Mouse (Mus musculus): ENCODE measurements around the gene Zfand3. TPM values are rescaled to one million over a fixed set of nuclear protein-coding genes. Genes with fewer than 3 reads are reported as not detected.

The Zfand3 gene
- polyA plus RNA-seq, 2 experiments = 9.6 to 19.2 TPM

DNA sequence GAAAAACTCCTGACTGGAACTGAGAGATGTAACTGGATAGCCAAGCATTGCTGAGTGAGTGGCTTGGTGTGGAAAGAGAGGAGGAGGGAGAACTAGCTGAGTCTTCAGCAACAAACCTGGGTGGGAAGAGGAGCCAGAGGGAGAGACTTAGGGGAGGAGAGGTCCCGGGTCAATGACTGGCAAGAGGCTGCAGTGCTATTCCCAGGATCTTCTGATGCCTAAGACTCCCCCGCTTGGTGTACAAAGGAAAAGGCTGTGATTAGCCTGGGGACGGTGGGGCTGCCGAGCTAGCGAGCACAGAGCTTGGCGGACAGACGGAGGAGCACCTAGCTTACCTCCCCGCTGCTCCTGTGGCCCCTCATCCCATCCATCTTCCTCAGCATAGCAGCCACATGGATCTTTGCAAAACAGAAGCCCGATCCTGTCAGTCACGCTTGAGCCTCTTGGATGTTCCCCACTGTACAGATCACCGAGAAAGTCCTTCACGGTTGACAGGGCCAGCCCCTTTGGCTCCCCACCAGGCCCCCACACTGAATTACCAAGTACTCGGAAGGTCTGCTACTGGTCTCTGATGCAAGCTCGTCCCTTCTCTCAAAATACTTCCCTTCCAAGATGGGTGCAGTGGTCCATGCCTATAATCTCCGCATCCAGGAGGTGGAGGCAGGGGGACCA is 32.6 kb upstream of the Zfand3 start:
- Histone ChIP-seq H3K36me3 (replicated peaks; ENCODE audit: control insufficient read depth, insufficient read depth, low read depth) (no peaks in the 10 kb centered on the region), H3K9me3 (ENCODE audit: control insufficient read depth, low read length) (no peaks in the 10 kb centered on the region), H3K4me2 (ENCODE audit: low read depth) (no peak overlapping the region), H3K27ac (no peak overlapping the region), H3K9ac (replicated peaks) (no peak overlapping the region), H3K4me3 (ENCODE audit: insufficient read depth in 1 of 2, low read depth in 2 of 2, low read length in 2 of 2) (no peak overlapping the region), H3K27me3 (ENCODE audit: control insufficient read depth, insufficient read depth, low read length) (no peaks in the 10 kb centered on the region; the same call in 1 of the 2 replicates), H3K4me1 (replicated peaks; ENCODE audit: control insufficient read depth in 2 of 2, insufficient read depth in 2 of 2, low read length in 1 of 2) (no peaks in the 10 kb centered on the region; a peak in 1 of 4 replicates)
- 57% methylated on average over 15 of the region's 15 CpGs for WGBS (ENCODE audit: insufficient replicate concordance)
- DNase-seq (ENCODE audit: low read depth in 3 of 3, low spot score in 3 of 3) (no peak), ATAC-seq (ENCODE audit: insufficient read depth) (no peak)
- TF ChIP-seq CTCF (IDR thresholded peaks at IDR 0.05; ENCODE audit: low read depth) (no peak), EP300 (IDR thresholded peaks at IDR 0.05; ENCODE audit: low read depth) (no peak)

DNA sequence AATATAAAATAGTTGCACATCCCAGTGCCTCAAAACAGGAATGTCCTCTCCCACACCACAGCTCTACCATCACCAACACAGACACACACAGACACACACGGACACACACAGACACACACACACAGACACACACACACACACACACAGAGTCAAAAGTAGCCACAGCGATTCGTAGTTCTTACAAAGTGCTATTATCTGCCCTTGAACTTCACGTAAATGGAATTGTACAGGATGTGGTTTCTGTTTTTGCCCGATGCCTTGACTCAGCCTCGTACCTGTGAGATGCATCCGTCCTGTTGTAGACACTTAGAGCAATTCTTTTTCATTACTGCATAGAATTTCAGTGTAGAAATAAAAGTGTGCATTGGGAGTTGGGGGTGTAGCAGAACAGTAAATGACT is 31.3 kb upstream of the Zfand3 start:
- ATAC-seq (ENCODE audit: insufficient read depth) = no peak
- Histone ChIP-seq H3K4me2 (ENCODE audit: low read depth) (no peak overlapping the region), H3K4me1 (replicated peaks; ENCODE audit: control insufficient read depth in 2 of 2, insufficient read depth in 2 of 2, low read length in 1 of 2) (no peaks in the 10 kb centered on the region; a peak in 1 of 4 replicates), H3K27ac (no peak overlapping the region), H3K9ac (replicated peaks) (no peak overlapping the region), H3K36me3 (replicated peaks; ENCODE audit: control insufficient read depth, insufficient read depth, low read depth) (no peaks in the 10 kb centered on the region), H3K27me3 (ENCODE audit: control insufficient read depth, insufficient read depth, low read length) (no peaks in the 10 kb centered on the region; the same call in 1 of the 2 replicates), H3K4me3 (ENCODE audit: insufficient read depth in 1 of 2, low read depth in 2 of 2, low read length in 2 of 2) (no peak overlapping the region), H3K9me3 (ENCODE audit: control insufficient read depth, low read length) (no peaks in the 10 kb centered on the region)
- DNase-seq (ENCODE audit: low read depth in 3 of 3, low spot score in 3 of 3) = no peak
- TF ChIP-seq CTCF (IDR thresholded peaks at IDR 0.05; ENCODE audit: low read depth) (no peak), EP300 (IDR thresholded peaks at IDR 0.05; ENCODE audit: low read depth) (no peak)
- WGBS (ENCODE audit: insufficient replicate concordance) = 50% methylated on average over 7 of the region's 7 CpGs

DNA sequence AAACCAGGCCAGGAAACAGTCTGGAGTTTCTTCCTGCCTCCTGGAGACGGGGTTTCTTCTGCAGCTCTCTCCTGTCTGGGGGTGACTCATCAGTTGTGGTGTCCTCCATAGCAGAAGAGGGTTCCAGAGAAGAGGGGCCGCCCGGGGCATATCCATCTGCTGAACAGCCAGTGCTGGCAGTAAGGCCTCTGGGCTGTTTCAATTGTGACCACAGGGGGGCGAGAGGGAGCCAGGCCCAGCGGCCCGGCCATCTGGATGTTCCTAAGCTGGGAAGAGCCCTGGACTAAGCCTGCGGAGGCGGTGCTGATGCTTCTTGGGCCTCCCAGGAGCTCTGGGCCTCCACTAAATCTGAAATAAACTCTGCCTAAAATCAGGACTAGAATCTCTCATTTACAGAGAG is 28.8 kb upstream of the Zfand3 start:
- H3K4me1 ChIP-seq (replicated peaks; ENCODE audit: control insufficient read depth in 2 of 2, insufficient read depth in 2 of 2, low read length in 1 of 2) = no peaks in the 10 kb centered on the region; a peak in 1 of 4 replicates
- WGBS (ENCODE audit: insufficient replicate concordance) = 6% methylated on average over 8 of the region's 8 CpGs
- TF ChIP-seq EP300 (IDR thresholded peaks at IDR 0.05; ENCODE audit: low read depth) (no peak), CTCF (IDR thresholded peaks at IDR 0.05; ENCODE audit: low read depth) (peak; percentile 92)
- DNase-seq (ENCODE audit: low read depth in 3 of 3, low spot score in 3 of 3) (peak in 2 of 3 experiments; percentile 24 to 31), ATAC-seq (ENCODE audit: insufficient read depth) (no peak)
- no peak overlapping the region for H3K4me2 ChIP-seq (ENCODE audit: low read depth)
- no peaks in the 10 kb centered on the region for H3K9me3 ChIP-seq (ENCODE audit: control insufficient read depth, low read length)
- H3K4me3 ChIP-seq (ENCODE audit: insufficient read depth in 1 of 2, low read depth in 2 of 2, low read length in 2 of 2) = no peak overlapping the region
- no peak overlapping the region for H3K27ac ChIP-seq
- H3K27me3 ChIP-seq (ENCODE audit: control insufficient read depth, insufficient read depth, low read length) = no peaks in the 10 kb centered on the region; the same call in 1 of the 2 replicates
- H3K36me3 ChIP-seq (replicated peaks; ENCODE audit: control insufficient read depth, insufficient read depth, low read depth) = no peaks in the 10 kb centered on the region
- no peak overlapping the region for H3K9ac ChIP-seq (replicated peaks)

DNA sequence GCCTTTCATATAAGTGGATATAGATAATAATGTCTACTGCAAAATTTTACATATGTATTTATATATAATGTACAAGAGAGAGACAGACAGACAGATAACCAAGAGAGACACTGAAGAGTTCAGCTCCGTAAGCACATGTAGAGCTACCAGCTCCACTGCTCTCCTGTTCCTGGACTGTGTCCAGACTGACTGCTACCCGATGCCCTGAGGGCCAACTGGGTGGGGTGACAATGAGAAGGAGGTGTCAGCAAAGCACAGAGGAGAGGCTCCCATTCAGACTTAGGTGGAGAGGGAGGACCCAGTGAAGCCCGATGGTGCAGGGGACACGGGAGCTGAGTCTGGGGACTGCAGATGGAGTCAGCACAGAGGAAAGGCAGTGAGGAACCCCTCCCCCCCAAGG is 25.5 kb upstream of the Zfand3 start:
- no peak overlapping the region for H3K9ac ChIP-seq (replicated peaks)

DNA sequence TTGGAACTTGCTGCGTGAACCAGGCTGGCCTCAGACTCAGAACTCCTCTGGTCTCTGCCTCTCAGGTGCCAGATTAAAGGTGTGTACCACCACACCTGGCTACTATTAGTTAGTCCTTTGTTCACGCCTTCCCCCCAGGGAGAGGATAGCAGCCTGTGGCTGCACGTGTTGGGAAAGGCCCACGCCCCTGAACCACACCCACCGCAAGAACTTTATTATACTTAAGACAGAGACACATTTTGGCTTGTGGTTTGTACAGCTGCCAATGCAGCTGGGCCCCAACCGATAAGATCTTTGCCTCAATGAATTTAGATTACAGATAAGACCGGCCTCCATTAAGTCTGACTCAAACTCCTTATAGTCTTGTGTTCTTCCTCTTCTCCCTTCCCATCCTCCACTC is 24.7 kb upstream of the Zfand3 start:
- no peak overlapping the region for H3K4me3 ChIP-seq (ENCODE audit: insufficient read depth in 1 of 2, low read depth in 2 of 2, low read length in 2 of 2)
- ATAC-seq (ENCODE audit: insufficient read depth) = no peak
- no peak overlapping the region for H3K4me2 ChIP-seq (ENCODE audit: low read depth)
- no peak for DNase-seq (ENCODE audit: low read depth in 3 of 3, low spot score in 3 of 3)
- no peak overlapping the region for H3K9ac ChIP-seq (replicated peaks)
- no peaks in the 10 kb centered on the region; a peak in 1 of 4 replicates for H3K4me1 ChIP-seq (replicated peaks; ENCODE audit: control insufficient read depth in 2 of 2, insufficient read depth in 2 of 2, low read length in 1 of 2)
- TF ChIP-seq EP300 (IDR thresholded peaks at IDR 0.05; ENCODE audit: low read depth) = no peak
- no peaks in the 10 kb centered on the region for H3K27me3 ChIP-seq (ENCODE audit: control insufficient read depth, insufficient read depth, low read length)
- H3K27ac ChIP-seq = no peak overlapping the region
- WGBS (ENCODE audit: insufficient replicate concordance) = 35% methylated on average over 7 of the region's 7 CpGs
- no peaks in the 10 kb centered on the region for H3K36me3 ChIP-seq (replicated peaks; ENCODE audit: control insufficient read depth, insufficient read depth, low read depth)
- no peaks in the 10 kb centered on the region for H3K9me3 ChIP-seq (ENCODE audit: control insufficient read depth, low read length)

More for the DNA sequence above, 25.5 kb upstream of the Zfand3 start:
- 50% methylated on average over 4 of the region's 4 CpGs for WGBS (ENCODE audit: insufficient replicate concordance)
- TF ChIP-seq CTCF (IDR thresholded peaks at IDR 0.05; ENCODE audit: low read depth) = no peak
- TF ChIP-seq EP300 (IDR thresholded peaks at IDR 0.05; ENCODE audit: low read depth) = no peak
- Histone ChIP-seq H3K9me3 (ENCODE audit: control insufficient read depth, low read length) (no peaks in the 10 kb centered on the region), H3K4me2 (ENCODE audit: low read depth) (no peak overlapping the region), H3K4me1 (replicated peaks; ENCODE audit: control insufficient read depth in 2 of 2, insufficient read depth in 2 of 2, low read length in 1 of 2) (no peaks in the 10 kb centered on the region; a peak in 1 of 4 replicates), H3K27ac (no peak overlapping the region), H3K27me3 (ENCODE audit: control insufficient read depth, insufficient read depth, low read length) (no peaks in the 10 kb centered on the region; the same call in 1 of the 2 replicates), H3K4me3 (ENCODE audit: insufficient read depth in 1 of 2, low read depth in 2 of 2, low read length in 2 of 2) (no peak overlapping the region), H3K36me3 (replicated peaks; ENCODE audit: control insufficient read depth, insufficient read depth, low read depth) (no peaks in the 10 kb centered on the region)
- no peak for ATAC-seq (ENCODE audit: insufficient read depth)
- DNase-seq (ENCODE audit: low read depth in 3 of 3, low spot score in 3 of 3) = no peak

Measured in liver, embryonic 14.5 days (tissue).